Mouse (Mus musculus) 416B (cell line): ENCODE measurements around the gene Hes7.
"Not testable (repeated sequence)": the region's sequence is repeated elsewhere in the genome, so short reads cannot be mapped to it uniquely, and the experiment has no call there.

Experiments
- DNase-seq: peaks from one replicate; pipeline ENCODE4 v3.0.0; 2011; ENCODE audit warnings: low read depth

Gene Hes7

DNA sequence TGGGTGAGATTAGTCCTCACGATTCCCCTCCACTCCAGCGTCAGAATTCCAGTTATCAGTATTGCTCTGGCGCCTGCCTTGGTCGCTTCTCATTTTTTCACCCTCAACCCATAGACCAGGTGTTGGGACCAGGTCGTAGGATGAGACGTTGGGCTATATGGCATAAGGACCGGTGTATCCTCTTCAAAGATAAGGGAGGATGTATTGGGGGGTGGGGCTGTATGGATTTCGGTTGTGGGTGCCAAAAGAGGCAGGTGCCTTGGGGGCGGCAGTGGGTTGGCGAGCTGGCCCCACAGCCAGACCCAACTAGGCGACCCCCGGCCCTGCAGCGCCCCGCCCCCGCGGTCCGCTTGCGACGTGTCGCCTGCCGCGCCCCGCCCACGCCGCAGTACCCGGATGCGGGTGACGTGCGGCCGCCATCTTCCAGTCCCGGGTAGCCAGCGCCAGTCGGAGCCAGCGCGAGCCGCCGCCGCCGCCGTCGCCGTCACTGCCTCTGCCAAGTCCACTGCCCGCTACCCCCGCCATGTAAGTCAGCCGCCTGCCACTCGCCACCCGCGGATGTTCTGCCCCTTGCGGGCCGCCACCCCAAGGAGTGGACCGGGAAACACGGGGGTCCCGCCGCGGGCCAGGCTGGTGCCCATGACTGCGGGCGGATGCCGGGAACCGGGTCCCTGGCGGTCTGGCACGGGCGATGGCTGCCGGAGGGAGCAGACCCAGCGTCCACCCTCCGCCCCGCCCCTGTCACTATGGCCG lies 31.9 kb upstream of the Hes7 start, which contains the start of gene Vamp2:
Vamp2 (plus strand) TSS at position 388 of the 753 bp plus-strand sequence.
- DNase-seq: peak; percentile 78

DNA sequence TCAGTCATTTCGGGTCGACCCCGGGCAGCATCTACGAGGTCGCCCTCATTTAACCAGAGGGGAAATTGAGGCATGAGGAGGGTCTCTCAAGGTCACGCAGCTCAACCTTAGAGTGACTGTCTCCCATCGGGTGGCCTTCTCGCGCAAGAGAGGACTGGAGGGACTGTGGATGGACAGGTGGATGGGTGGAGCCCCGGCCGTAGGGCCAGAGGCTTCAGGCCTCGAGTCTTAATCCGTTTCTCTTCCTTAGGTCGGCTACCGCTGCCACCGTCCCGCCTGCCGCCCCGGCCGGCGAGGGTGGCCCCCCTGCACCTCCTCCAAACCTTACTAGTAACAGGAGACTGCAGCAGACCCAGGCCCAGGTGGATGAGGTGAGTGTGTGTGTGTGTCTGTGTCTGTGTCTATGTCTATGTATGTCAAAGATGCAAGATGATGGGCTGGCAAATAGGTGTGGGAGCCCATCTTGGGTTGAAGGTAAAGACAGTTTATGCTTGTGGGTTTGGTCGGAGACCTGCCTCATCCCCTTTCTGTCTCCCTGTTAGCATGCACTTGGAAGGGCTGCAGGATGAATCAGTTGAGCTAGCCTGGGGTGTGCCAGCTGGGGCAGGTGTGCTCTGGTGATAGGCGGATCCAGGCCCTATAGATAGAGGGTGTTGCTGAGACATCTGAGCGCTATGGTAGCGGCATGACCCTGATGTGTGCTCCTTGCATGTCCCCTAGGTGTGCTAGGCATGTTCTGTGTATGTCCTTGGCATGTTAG lies 31.2 kb upstream of the Hes7 start:
- peak; percentile 31 for DNase-seq

DNA sequence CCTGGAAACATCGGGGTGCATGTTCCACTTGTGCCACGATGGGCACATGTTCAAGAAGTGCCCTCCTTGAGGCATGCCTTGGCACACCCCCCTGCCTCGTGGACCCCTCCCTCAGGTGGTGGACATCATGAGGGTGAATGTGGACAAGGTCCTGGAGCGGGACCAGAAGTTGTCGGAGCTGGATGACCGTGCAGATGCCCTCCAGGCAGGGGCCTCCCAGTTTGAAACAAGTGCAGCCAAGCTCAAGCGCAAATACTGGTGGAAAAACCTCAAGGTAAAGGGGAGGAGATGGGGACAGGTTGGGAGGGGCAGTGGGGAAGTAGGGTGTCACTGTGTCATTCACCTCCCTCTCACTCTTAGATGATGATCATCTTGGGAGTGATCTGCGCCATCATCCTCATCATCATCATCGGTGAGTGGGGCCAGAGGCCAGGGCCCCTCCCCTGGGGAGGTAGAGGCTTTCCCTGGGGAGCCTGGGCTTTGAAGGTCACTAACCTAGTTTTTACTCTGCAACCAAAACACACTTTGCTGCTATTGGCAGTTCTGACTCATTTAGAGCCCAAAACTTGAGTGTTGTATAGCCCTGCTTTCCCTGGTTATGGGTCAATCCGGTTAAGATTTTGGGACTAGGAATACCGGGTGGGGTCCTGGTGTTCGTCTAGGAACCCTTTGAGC lies 30.5 kb upstream of the Hes7 start:
- no peak for DNase-seq

DNA sequence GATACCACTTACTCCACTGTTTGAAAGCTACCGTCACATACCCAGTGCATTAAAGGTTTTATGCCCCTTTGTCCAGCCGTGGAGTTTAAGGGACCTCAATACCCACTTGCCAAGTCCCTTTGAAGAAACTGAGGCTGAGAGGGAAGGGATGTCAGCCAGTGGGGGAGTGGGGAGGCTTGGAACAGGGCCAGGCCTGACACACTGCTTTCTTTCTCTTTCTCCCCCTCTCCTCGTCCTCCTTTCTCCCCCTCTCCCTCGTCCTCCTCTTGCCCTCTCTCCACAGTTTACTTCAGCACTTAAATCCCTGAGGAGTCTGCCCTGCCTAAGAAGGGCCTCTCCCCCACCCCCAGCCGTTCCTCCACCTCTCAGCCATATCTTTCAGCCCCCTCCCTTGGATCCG lies 29.8 kb upstream of the Hes7 start:
- no peak for DNase-seq

DNA sequence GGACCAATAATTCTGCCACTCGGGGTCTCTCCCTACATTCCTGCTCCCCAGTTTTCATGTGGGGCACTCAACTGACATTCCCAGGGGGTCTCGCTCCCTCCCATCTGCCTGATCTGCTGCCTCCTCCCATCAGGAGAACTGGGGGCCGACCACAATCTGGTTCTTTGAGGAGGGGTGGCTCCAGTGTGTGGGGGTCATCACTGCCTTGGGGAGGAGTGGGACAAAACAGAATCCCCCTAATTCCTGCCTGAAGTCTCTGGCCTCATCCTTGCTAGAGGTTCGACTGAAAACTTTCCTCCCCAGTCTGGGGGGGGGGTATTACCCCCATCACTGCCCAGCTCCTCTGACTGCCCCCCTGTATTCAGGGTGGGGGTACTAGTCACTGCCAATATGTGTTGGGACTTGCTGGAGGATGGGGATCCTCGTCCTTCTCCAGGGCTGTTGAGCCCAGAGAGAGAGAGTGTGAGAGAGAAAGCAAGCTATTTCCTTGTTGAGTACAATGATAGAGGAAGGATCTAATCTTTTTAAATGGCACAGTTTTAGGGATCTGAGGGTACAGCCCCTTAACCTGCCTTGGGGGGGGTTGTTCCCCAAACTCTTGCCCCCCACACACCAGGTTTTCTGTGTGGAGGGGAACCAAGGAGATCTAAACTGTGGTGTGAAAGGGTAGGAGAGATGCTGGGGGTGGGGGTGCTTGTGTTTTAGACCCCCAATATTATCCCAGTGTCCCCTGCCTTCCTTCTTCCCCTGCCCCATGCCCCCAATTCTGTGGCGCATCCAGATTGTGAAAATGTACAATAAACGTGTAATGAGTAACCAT lies 28.4 kb upstream of the Hes7 start:
- no peak for DNase-seq

DNA sequence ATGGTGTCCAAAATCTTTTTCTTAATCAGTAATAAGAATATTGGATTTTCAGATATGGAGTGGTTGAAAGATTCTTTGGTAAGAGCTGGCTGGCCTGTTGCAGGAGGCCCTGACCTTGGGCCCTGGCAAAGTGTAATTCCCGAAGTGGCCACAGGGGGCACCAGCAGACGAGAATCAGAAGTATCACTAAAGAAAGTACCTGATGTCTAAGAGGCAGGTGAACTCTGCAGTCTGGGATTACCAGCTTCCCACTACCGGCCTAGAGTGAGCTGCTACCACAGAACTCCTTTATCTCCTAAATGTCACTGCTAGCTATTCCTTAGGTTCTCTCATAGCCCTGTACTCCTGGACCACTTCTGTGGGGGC lies 27.8 kb upstream of the Hes7 start:
- DNase-seq: peak; percentile 77

DNA sequence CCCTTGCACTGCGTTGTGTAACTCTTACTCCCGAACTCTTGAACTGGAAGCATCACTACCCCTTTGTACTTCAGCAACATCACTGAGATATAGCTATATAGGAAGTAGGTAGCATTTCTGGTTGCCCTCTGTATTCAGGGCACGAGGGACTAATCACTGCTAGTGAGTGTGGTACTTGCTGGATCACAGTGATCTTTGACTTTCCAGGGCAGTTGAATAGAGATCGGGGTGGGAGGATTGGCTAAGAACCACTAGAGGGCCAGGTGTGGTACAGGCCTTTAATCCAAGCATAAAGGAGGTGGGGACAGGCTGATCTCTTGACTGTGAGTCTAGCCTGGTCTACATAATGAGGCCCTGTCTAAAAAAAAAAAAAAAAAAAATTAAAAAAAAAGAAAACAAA lies 27.3 kb upstream of the Hes7 start:
- DNase-seq: peak; percentile 41

DNA sequence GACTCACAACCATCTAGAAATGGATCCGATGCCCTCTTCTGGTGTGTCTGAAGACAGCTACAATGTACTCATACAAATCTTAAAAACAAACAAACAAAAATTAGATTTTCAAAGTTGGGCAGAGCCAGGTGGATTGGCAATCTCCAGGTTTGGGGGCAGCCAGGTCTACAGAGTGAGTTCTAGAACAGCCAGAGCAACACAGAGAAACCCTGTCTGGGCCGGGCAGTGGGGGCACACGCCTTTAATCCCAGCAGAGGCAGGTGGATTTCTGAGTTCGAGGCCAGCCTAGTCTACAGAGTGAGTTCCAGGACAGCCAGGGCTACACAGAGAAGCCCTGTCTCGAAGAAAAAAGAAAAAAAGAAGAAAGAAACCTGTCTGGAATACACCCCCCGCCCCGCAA lies 26.3 kb upstream of the Hes7 start:
- DNase-seq: not testable (repeated sequence)

DNA sequence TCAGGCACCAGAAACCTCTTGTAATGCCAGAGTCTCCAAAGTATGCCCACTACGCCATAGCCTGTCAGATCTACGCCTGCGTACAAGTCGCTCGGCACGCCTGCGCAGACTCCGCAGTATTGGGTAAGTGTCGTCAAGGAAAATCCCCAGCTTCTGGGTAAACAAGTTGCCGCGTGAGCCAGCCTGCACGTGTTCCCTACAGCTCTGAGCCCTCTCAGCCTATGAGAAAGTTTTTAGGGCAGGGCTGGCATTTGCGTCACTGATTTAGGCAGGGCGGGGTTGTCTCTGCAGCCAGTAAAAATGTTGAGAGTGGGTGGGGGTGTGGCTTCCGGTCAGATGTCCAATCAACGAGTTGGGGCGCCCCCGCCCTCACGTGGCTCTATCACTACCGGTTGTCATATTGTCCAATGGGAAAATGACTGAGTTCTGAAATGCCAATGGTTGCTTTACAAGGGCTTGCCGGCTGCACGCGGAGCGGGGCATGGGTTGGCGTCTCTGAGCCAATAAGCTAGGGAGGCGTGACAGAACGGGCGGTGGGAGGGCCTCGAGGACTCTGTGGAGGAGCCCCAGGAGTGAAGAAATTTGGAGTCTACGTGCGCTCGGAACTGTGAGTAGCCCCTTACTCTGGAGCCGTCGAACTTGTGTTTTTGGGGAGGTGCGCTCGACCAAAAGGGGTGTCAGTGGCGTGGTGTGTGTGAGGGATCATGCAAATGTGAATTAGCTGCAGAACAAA lies 25.3 kb upstream of the Hes7 start, which contains the start of gene Per1:
Per1 (plus strand) TSS at position 521 of the 733 bp plus-strand sequence.
- DNase-seq: peak; percentile 100

DNA sequence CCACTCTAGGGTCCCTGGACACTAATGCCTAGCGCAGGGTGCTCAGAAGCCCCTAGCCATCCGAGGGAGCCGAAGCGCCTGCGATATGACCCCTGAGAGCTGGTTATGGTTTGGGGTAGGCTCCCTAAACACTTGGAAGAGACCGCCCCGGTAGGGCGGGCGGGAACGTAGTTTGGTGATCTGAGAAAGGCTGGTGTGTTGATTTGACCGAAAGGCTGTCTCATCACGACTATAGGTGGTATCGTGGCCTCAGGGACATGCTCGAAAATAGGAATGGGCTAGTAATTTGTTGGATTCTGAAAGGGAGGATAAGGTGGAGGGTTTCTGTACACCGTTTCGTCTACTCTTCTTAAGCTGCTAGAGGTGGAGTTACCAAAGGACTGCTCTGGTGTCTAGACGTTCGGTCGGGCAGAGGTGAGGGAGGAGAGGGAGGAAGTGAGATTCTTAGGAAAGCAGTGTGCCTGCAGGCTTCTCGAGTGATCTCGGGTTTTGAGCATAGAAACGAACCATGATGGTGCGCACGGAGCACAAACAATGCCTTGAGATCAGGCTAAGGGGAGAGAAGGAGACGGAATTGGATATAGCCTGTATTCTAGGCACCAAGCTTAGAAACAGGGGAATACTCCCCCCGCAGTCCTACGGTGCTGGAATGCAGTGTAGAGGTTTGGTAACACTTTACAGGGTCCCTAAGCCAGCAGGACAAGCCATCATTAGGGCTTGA lies 24.5 kb upstream of the Hes7 start:
- DNase-seq: peak; percentile 65

DNA sequence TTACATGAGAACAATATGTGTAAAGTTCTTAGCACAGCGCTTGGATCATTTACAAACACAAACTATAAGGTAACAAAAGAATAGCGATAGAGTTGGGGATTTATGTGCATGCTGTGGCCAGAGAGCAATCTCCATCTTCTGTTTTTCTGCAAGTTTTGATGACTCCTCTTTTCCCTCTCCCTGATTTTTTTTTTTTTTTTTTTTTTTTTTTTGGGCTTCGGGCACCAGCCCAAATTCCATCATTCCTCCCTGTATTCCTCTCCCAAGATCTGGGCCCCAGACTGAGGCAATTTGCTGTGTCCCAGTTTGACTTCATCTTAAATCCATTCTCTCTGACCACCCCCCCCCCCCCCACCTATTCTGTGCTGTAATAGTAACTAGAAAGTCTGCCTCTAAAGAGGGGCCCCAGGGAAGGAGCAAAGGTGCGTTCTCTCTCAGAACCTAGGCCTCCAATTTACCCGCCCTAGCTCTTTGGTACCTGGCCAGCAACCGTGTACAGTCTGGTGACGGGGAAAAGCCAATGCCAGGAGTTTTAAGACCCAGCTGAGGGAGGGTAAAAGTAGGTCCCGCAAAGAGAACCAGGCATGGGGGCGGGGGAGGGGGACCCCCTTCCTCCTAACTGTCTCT lies 23.7 kb upstream of the Hes7 start:
- no peak for DNase-seq

DNA sequence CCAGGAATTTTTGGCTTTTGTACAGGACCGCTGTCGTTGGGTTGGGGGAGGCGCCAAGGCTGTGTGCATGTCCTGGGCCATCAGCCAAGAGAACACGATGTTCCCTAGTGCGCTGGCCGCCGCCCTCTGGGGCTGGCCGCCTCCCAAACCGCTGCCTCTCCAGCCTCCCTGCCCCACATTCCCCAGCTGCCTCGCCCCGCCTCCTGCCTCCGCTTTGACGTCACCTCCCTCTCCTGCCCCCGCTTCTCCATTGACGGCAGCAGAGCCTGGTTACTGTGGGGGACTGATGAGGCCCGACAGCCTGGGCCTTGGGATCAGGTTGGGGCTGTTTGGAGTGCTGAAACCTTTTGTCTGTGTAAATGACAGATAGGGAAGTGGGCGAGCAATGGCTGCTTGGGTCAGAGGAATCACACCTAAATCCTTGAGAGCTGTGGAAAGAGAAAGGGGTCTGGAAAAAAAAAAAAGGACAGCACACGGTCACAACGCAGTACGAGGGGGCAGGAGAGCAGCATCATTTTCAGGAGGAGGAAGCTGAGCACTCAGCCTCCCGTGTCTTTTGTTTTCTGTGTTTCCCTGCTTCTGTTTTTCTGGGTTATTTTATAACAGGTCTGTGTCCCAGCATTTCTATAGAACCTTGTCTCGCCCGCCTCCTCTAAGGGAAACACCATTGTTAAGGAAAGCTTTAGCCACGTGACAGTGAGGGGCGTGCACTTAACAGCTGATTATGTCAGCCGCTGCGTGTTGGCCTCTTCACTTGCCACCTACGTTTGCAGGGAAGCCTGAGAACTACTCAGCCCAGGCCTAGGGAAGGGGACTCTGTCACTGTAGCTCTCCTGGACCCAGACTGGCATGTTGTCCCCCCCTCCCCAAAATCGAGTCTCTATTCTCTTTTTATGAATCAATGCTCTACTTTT lies 23.0 kb upstream of the Hes7 start:
- peak; percentile 97 for DNase-seq

DNA sequence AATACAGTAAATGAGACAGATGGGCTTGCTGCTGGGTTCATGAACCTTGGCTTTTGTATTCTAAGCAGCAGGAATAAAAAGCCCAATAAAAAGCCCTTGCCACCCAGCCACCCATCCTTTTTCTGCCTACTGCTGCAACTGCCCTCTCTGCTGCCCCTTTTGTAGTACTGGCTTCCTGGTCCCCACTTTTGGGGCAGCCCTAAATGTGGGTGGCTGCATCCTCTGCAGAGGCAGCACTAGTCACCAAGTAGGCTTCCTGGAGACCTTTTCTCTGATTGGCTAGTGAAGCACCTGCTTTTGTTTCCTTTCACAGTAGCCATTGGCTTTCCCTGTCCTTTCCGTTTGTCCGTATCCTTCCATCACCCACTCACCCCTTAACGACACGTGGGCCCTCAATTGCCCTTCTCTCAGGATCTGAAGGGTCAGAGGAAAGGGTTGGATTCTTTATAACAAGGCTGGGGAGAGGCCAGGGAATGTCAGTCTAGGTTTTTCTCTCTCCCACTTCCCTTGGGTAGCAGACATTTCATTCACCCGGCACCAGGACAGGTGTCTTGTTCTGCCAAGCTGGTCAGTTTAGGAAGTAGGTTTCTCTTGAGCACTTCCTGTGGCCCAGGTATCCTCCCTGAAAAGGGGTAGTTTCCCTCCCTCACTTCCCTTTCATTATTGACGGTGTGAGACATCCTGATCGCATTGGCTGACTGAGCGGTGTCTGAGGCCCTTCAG lies 22.0 kb upstream of the Hes7 start:
- DNase-seq: peak; percentile 38

DNA sequence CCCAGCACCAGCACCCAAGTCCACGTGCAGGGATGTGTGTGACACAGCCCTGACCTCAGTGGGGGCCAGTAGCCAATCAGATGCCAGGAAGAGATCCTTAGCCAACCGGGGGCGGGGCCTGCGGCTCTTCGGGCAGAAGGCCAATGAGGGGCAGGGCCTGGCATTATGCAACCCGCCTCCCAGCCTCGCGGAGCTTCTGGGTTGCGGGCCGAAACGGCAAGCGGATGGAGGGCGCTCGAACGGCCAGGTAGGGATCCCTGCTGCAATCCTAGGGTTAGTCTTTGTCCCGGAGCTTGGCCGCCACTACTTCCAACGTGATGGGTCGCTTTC lies 21.5 kb upstream of the Hes7 start:
- peak; percentile 98 for DNase-seq

DNA sequence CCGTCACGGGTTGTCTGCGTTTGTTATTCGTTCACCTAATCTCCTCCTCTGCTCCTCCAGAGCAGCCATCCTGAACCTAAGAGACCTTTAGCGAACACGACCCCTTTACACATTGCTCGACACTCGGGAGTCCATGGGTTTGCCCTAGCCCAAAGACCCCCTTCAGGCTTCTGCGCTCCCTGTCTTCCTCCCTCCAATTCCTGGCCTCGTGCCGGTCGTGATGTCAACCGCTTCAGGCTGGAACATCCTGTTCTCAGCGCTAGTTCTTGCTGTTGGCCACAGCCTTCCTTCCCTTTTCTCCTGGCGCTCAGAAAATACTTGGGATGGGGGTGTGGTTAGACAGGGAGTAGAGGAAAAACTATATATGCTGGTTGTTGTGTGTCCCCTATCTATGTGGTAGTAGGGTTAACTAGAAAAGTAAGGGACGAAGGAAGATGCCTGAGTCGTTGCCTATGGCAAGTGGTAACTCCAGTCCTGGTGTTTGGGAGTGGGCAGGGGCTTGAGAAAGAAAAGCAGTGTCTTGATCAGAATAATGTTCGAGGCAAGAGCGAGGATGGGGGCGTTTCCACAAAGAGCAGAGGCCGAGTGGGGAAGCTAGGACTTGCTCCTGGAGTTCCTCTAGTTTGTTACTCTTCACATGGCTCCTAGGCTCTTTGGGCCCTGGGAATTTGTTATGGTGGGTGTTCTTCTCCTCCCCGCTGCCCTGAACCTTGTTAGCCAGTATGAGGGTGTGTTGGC lies 20.9 kb upstream of the Hes7 start:
- DNase-seq: no peak

DNA sequence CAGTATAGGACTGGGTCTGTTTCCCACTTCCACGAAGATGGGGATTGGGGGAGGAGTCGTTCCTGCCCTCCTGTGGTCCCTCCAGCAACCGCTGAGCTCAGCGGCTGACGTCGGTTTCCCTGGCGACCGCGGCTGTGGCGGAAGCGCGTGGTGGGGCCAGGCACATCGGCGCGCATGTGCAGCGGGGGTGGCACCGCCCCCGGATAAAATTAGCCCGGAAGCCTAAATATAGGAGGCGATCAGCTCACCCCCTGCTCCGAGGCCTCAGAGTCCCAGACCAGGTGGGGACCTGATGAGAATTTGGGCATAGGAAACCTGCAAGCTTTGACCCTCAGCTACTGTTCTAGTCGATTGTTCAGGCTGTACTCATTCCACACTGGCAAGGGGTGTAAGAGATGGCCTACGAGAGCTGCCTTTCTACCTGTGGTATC lies 20.3 kb upstream of the Hes7 start:
- peak; percentile 94 for DNase-seq

DNA sequence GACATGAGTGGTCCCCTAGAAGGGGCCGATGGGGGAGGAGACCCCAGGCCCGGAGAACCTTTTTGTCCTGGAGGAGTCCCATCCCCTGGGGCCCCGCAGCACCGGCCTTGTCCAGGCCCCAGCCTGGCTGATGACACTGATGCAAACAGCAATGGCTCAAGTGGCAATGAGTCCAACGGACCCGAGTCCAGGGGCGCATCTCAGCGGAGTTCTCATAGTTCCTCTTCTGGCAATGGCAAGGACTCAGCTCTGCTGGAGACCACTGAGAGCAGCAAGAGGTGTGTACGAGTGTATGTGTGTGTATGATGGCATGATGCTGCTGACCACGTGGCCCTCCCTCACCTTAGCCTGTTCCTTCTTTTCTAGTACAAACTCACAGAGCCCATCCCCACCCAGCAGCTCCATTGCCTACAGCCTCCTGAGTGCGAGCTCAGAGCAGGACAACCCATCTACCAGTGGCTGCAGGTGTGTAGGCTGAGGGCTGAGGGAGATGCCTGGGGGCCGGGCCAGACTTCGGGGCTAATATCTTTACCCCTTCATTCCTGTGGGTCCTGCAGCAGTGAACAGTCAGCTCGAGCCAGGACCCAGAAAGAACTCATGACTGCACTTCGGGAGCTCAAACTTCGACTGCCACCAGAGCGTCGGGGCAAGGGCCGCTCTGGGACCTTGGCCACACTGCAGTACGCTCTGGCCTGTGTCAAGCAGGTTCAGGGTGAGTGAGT lies 19.4 kb upstream of the Hes7 start:
- no peak for DNase-seq
